Mouse (Mus musculus) kidney, postnatal 25 days (tissue): ENCODE results near the gene 4933402N03Rik.

Source experiments
- DNase-seq, 2 experiments: peaks; one replicate each; pipeline ENCODE4 v3.0.0; 2021; ENCODE audit warnings: mixed read lengths in 2 of 2

Gene 4933402N03Rik

GRCm38 (mm10) chr7:131146214-131146613 lies at the start of gene 4933402N03Rik:
Gene 4933402N03Rik (minus strand): TSS chr7:131146314.
- no peak for DNase-seq

- DNase-seq = no peak
These were observed 41.9 kb upstream of the 4933402N03Rik start for GRCm38 (mm10) chr7:131187996-131188395.

GRCm38 (mm10) chr7:131187047-131187446 lies 40.9 kb upstream of the 4933402N03Rik start:
- no peak for DNase-seq

- no peak for DNase-seq
These were observed 38.2 kb upstream of the 4933402N03Rik start for GRCm38 (mm10) chr7:131184339-131184738.

GRCm38 (mm10) chr7:131182685-131183084 lies 36.6 kb upstream of the 4933402N03Rik start:
- DNase-seq = peak; percentile 34 to 35

- no peak for DNase-seq
These were observed 28.0 kb upstream of the 4933402N03Rik start, which contains the start of gene 5430419D17Rik for GRCm38 (mm10) chr7:131174121-131174520. Gene 5430419D17Rik (plus strand): TSS chr7:131174402.

GRCm38 (mm10) chr7:131169099-131169498 lies 23.0 kb upstream of the 4933402N03Rik start:
- DNase-seq = no peak

- DNase-seq = no peak
These were observed 21.7 kb upstream of the 4933402N03Rik start for GRCm38 (mm10) chr7:131167771-131168170.

GRCm38 (mm10) chr7:131162251-131162650 lies 16.1 kb upstream of the 4933402N03Rik start:
- no peak for DNase-seq

- no peak for DNase-seq
These were observed 6.9 kb upstream of the 4933402N03Rik start for GRCm38 (mm10) chr7:131153044-131153443.

- DNase-seq = no peak
These were observed 4.1 kb upstream of the 4933402N03Rik start for GRCm38 (mm10) chr7:131150179-131150578.

- DNase-seq = no peak
These were observed 12.9 kb downstream of the 4933402N03Rik start for GRCm38 (mm10) chr7:131133181-131133580.

- DNase-seq = no peak
These were observed 16.1 kb downstream of the 4933402N03Rik start for GRCm38 (mm10) chr7:131130021-131130420.

GRCm38 (mm10) chr7:131122210-131122807 lies 23.8 kb downstream of the 4933402N03Rik start:
- no peak for DNase-seq

- no peak for DNase-seq
These were observed 31.7 kb downstream of the 4933402N03Rik start for GRCm38 (mm10) chr7:131114434-131114833.

GRCm38 (mm10) chr7:131113676-131114075 lies 32.4 kb downstream of the 4933402N03Rik start:
- DNase-seq = peak in 1 of 2 experiments; percentile 3

GRCm38 (mm10) chr7:131112486-131112885 lies 33.6 kb downstream of the 4933402N03Rik start:
- DNase-seq = peak in 1 of 2 experiments; percentile 73
